Mouse (Mus musculus): ENCODE data around the gene Zfp963. TPM values are rescaled to one million over a fixed set of nuclear protein-coding genes. Genes with fewer than 3 reads are reported as not detected.
A peak's percentile ranks its signal among the peaks of the same experiment; 100 is the strongest.
"Not testable (repeated sequence)": the region's sequence is repeated elsewhere in the genome, so short reads cannot be mapped to it uniquely, and the experiment has no call there.

Zfp963 gene
- total RNA-seq, 2 experiments from 2014 or later: 2.6 to 2.8 TPM

GRCm38 (mm10) chr8:69735495-69735894 is 14.3 kb downstream of the Zfp963 start:
- no peak for DNase-seq

- DNase-seq: no peak
Observed at GRCm38 (mm10) chr8:69717232-69717580, 32.6 kb downstream of the Zfp963 start.

- DNase-seq: peak; percentile 95
Observed at GRCm38 (mm10) chr8:69716403-69717231, 33.2 kb downstream of the Zfp963 start.

- DNase-seq: no peak
Observed at GRCm38 (mm10) chr8:69715366-69715765, 34.4 kb downstream of the Zfp963 start.

- no peak for DNase-seq
Observed at GRCm38 (mm10) chr8:69713516-69713915, 36.3 kb downstream of the Zfp963 start.

GRCm38 (mm10) chr8:69710624-69711023 is 39.1 kb downstream of the Zfp963 start, which contains the start of gene Zfp869:
TSS of gene Zfp869 (minus strand) at chr8:69710724.
- DNase-seq: not testable (repeated sequence)

GRCm38 (mm10) chr8:69701810-69702209 is 48.0 kb downstream of the Zfp963 start:
- no peak for DNase-seq

Other genes starting within 250 kb of the Zfp963 start
- gene Gm7697, start 227.0 kb downstream of the Zfp963 start, total RNA-seq (2021): not detected
- gene Zfp868, start 124.4 kb downstream of the Zfp963 start, total RNA-seq (2021): 10 to 100 TPM; 11.0 to 11.6 TPM
- gene Zfp964, start 95.5 kb downstream of the Zfp963 start, total RNA-seq (2021): 1 to 10 TPM in 1 of 2 experiments, under 1 TPM in 1; 0.97 to 1.6 TPM
- 10 to 100 TPM; 16.2 to 17.3 TPM for gene Zfp869, start 39.2 kb downstream of the Zfp963 start, total RNA-seq (2021)
- gene Gm20422, start 24.9 kb upstream of the Zfp963 start, total RNA-seq (2021): 1 to 10 TPM; 1.8 to 1.9 TPM
- gene Atp13a1, start 41.2 kb upstream of the Zfp963 start, total RNA-seq (2021): 10 to 100 TPM; 22.3 to 22.5 TPM
- 10 to 100 TPM; 19.1 to 19.9 TPM for gene Zfp866, start 41.2 kb upstream of the Zfp963 start, total RNA-seq (2021)
- 1 to 10 TPM; 6.1 to 8.1 TPM for gene Gmip, start 58.7 kb upstream of the Zfp963 start, total RNA-seq (2021)
- 1 to 10 TPM in 1 of 2 experiments, under 1 TPM in 1; 0.91 to 1.1 TPM for gene Lpar2, start 72.5 kb upstream of the Zfp963 start, total RNA-seq (2021)
- 1 to 10 TPM; 1.1 to 1.2 TPM for gene Pbx4, start 82.5 kb upstream of the Zfp963 start, total RNA-seq (2021)
- gene Cilp2, start 137.7 kb upstream of the Zfp963 start, total RNA-seq (2021): under 1 TPM; 0.50 to 0.74 TPM
- gene Tssk6, start 152.2 kb upstream of the Zfp963 start, total RNA-seq (2021): under 1 TPM in 1 of 2 experiments, not detected in 1; 0.33 TPM
- gene Ndufa13, start 152.6 kb upstream of the Zfp963 start, total RNA-seq (2021): 100 to 1,000 TPM; 286 to 326 TPM
- gene Yjefn3, start 152.7 kb upstream of the Zfp963 start, total RNA-seq (2021): 1 to 10 TPM; 6.2 to 8.6 TPM
- gene Gatad2a, start 246.4 kb upstream of the Zfp963 start, total RNA-seq (2021): 10 to 100 TPM; 75.9 to 79.5 TPM